Mouse (Mus musculus) embryonic facial prominence, embryonic 15.5 days (tissue): ENCODE results near the gene Gm49395. TPM values are rescaled to one million over a fixed set of nuclear protein-coding genes. Genes with fewer than 3 reads are reported as not detected.

Source experiments
- ATAC-seq: fragments of 200-750 bp; cut with Nextera tagmentation; 2 replicates; pipeline ENCODE4 v1.8.0; 2017; ENCODE audit warnings: low read depth, moderate TSS enrichment; ENCODE audit not compliant: insufficient number of reproducible peaks, low FRiP score, low TSS enrichment
- H3K27ac ChIP-seq: fragments of 300-500 bp; sonication (generic); replicated peaks from 2 replicates; pipeline ENCODE4 v1.5.1; 2015; ENCODE audit warnings: mild to moderate bottlenecking, inconsistent platforms
- H3K27me3 ChIP-seq: fragments of 300-500 bp; sonication (generic); 2 replicates; pipeline ENCODE4 v1.6.1; 2015; ENCODE audit warnings: inconsistent platforms
- H3K36me3 ChIP-seq: fragments of 300-500 bp; sonication (generic); 2 replicates; pipeline ENCODE4 v1.6.1; 2015; ENCODE audit warnings: mild to moderate bottlenecking, inconsistent platforms
- H3K4me1 ChIP-seq: fragments of 300-500 bp; sonication (generic); 2 replicates; pipeline ENCODE4 v1.6.1; 2015; ENCODE audit warnings: inconsistent platforms
- H3K4me2 ChIP-seq: fragments of 300-500 bp; sonication (generic); replicated peaks from 2 replicates; pipeline ENCODE4 v1.6.1; 2015; ENCODE audit warnings: mild to moderate bottlenecking, inconsistent platforms
- H3K4me3 ChIP-seq: fragments of 300-500 bp; sonication (generic); replicated peaks from 2 replicates; pipeline ENCODE4 v1.5.1; 2015; ENCODE audit warnings: mild to moderate bottlenecking, inconsistent platforms
- H3K9ac ChIP-seq: fragments of 300-500 bp; sonication (generic); 2 replicates; pipeline ENCODE4 v1.6.1; 2015; ENCODE audit warnings: inconsistent platforms
- H3K9me3 ChIP-seq: fragments of 300-500 bp; sonication (generic); replicated peaks from 2 replicates; pipeline ENCODE4 v1.6.1; 2016; ENCODE audit warnings: inconsistent platforms
- whole genome bisulfite sequencing: fragments of 180-500 bp; shearing (Covaris S2); methylation state at CpG from one replicate; pipeline ENCODE4 v1.1.7; 2015; 5-methylcytosine and 5-hydroxymethylcytosine counted together
- polyA plus RNA-seq: library from polyadenylated mRNA; unstranded; fragments of >200 nt; fragmentation: Nextera tagmentation; extraction: Ambion mirVana; gene quantifications from 2 replicates; pipeline ENCODE4 v1.2.1, GENCODE M21; 2015

Gene Gm49395
- polyA plus RNA-seq, 1 experiment from 2014 or later = 5.0 TPM

DNA sequence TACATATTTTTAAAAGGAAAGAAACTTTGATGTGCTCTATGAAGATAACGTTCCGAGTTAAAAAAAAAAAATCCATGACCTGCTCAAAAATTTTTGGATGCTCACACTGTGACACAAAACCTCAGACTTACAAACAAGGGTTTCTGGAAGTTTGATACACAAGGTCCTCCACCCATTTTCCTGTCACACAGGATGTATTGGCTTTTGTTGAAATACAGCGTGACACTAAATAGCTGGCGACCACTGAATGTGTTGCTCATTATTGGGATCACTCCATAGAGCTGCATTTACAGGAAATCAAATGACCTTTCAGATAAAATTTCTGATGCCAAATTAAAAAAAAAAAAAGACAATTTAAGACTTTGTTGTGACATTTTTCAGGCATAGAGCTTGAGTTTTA, 23.4 kb upstream of the Gm49395 start:
- Histone ChIP-seq H3K9ac (no peak overlapping the region), H3K4me3 (no peak overlapping the region), H3K4me2 (no peak overlapping the region), H3K4me1 (no peaks in the 10 kb centered on the region), H3K27ac (no peak overlapping the region), H3K27me3 (no peaks in the 10 kb centered on the region), H3K9me3 (no peaks in the 10 kb centered on the region), H3K36me3 (no peaks in the 10 kb centered on the region)
- 80% methylated on average over 4 of the region's 4 CpGs for WGBS
- no peak for ATAC-seq

DNA sequence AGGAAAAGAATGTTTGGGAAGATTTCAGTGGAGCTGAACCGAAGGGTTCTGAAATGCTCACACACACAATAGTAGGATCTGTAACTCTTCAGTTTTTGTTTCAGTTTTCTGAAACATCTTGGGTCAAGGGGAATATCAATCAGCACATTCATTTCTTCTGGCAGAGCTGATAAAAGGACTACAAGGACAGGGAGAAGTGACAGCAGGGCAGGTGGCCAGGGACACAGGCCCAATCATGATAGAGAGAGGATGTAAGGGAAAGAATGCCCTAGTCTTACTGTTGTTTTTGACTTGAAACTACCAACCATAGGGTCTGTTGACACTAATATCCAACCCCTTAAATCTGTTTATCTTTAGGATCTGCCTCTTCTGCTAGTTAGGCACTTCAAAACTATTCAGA, 22.8 kb upstream of the Gm49395 start:
- no peak for ATAC-seq
- Histone ChIP-seq H3K4me1 (no peaks in the 10 kb centered on the region), H3K27ac (no peak overlapping the region), H3K36me3 (no peaks in the 10 kb centered on the region), H3K27me3 (no peaks in the 10 kb centered on the region), H3K9me3 (no peaks in the 10 kb centered on the region), H3K9ac (no peak overlapping the region), H3K4me3 (no peak overlapping the region), H3K4me2 (no peak overlapping the region)
- 89% methylated on average over 1 of the region's 1 CpGs for WGBS

DNA sequence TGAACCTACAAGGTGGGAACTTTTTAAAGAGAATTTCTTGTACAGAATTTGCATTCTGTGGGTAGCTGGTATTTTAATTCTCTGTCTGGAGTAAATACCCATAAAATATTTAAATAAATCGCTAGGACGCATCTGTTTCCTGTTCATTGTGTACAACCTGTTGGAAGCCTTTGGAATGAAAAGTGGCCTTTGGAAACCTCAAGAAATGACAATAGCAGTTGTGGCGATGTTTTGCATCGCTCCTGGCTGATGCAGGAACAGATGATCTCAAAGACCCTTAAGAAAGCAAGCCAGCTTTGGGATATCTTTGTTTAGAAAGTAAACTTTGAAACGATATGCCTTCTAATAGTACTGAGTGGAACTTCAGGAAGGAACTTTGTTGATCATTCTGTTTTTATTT, 17.0 kb upstream of the Gm49395 start:
- no peak overlapping the region for H3K4me2 ChIP-seq
- H3K9ac ChIP-seq = no peak overlapping the region
- ATAC-seq = no peak
- 57% methylated on average over 5 of the region's 5 CpGs for WGBS
- no peaks in the 10 kb centered on the region for H3K27me3 ChIP-seq
- no peak overlapping the region for H3K4me3 ChIP-seq
- H3K4me1 ChIP-seq = no peaks in the 10 kb centered on the region
- H3K36me3 ChIP-seq = no peaks in the 10 kb centered on the region
- H3K27ac ChIP-seq = no peak overlapping the region
- H3K9me3 ChIP-seq = no peaks in the 10 kb centered on the region

DNA sequence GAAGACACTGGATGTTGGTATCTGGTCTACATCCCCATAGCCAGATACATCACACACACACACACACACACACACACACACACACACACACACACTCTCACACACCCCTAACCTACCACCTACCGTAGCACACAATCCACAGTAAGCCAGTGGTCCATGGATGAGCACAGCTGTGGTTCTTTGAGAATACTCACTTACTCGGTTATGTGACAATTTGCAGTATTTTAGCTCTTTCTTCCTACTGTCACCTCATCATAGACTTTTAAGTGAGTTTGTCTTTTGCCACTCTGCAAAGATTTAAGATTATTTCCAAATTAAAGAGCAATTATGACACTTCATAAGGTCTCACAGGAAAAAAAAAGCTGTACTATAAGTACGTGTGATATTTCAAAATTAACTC, 16.5 kb upstream of the Gm49395 start:
- no peak overlapping the region for H3K27ac ChIP-seq
- 79% methylated on average over 3 of the region's 3 CpGs for WGBS
- H3K27me3 ChIP-seq = no peaks in the 10 kb centered on the region
- H3K4me2 ChIP-seq = no peak overlapping the region
- no peak overlapping the region for H3K4me3 ChIP-seq
- ATAC-seq = no peak
- H3K4me1 ChIP-seq = no peaks in the 10 kb centered on the region
- H3K9ac ChIP-seq = no peak overlapping the region
- no peaks in the 10 kb centered on the region for H3K36me3 ChIP-seq
- no peaks in the 10 kb centered on the region for H3K9me3 ChIP-seq

DNA sequence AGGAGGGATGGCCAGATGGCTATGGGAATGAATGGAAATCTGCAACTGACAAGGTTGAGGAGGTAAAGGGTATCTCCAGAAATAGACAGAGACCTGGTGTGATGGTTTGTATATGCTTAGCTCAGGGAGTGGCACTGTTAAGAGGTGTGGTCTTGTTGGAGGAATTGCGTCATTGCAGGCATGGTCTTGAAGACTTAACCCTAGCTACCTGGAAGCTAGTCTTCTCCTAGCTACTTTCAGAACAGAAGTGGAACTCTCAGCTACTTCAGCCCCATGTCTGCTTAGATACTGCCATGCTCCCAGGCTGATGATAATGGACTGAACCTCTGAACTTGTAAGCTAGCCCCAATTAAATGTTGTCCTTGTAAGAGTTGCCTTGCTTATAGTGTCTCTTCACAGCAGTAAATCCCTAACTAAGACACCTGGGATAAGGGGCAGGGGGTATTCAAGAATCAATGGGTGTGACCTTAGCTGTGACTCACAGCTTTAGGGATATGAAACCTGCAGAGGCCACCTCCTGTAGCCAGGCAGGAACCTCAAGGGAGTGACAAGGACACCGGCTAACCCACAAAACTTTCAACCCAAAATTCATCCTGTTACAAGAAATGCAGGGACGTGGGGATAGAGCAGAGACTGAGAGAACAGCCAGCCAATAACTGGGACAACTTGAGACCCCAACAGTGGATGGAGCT, 15.4 kb upstream of the Gm49395 start:
- no peaks in the 10 kb centered on the region for H3K4me1 ChIP-seq
- 79% methylated on average over 3 of the region's 3 CpGs for WGBS
- ATAC-seq = no peak

GRCm38 (mm10) chr13:115109628-115110027, 7.9 kb upstream of the Gm49395 start:
- ATAC-seq = no peak
- H3K4me2 ChIP-seq = no peak overlapping the region
- H3K27me3 ChIP-seq = no peaks in the 10 kb centered on the region
- H3K9ac ChIP-seq = no peak overlapping the region
- no peaks in the 10 kb centered on the region for H3K36me3 ChIP-seq
- H3K9me3 ChIP-seq = no peaks in the 10 kb centered on the region
- H3K4me1 ChIP-seq = no peaks in the 10 kb centered on the region
- 62% methylated on average over 4 of the region's 4 CpGs for WGBS
- H3K27ac ChIP-seq = no peak overlapping the region
- H3K4me3 ChIP-seq = no peak overlapping the region

More for the DNA sequence above, 15.4 kb upstream of the Gm49395 start:
- H3K4me3 ChIP-seq = no peak overlapping the region
- H3K9me3 ChIP-seq = no peaks in the 10 kb centered on the region
- H3K9ac ChIP-seq = no peak overlapping the region
- H3K36me3 ChIP-seq = no peaks in the 10 kb centered on the region
- no peak overlapping the region for H3K4me2 ChIP-seq
- H3K27ac ChIP-seq = no peak overlapping the region
- H3K27me3 ChIP-seq = no peaks in the 10 kb centered on the region

DNA sequence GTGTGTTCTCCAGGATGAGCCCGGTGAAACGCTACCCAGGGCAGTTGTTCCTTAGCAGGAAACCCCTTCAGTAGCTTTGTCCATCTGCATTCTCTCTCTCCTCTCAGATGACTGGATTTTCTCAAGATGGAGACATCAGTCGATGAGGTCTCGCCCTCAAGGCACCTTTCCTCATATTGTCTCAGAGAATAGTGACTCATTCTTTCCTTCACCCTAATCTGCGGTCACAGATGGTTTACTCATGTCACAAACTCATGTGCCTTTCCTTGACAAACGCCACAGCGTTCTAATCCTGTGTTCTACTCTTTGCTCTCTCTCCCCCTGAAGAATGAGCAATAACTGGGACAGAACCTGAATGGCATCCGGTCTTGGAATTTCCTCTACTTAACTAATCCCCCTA, 5.7 kb upstream of the Gm49395 start:
- ATAC-seq = no peak
- 71% methylated on average over 8 of the region's 8 CpGs for WGBS
- Histone ChIP-seq H3K9me3 (no peaks in the 10 kb centered on the region), H3K4me3 (no peak overlapping the region), H3K9ac (no peak overlapping the region), H3K27ac (no peak overlapping the region), H3K36me3 (no peaks in the 10 kb centered on the region), H3K4me1 (no peaks in the 10 kb centered on the region), H3K27me3 (no peaks in the 10 kb centered on the region), H3K4me2 (no peak overlapping the region)

DNA sequence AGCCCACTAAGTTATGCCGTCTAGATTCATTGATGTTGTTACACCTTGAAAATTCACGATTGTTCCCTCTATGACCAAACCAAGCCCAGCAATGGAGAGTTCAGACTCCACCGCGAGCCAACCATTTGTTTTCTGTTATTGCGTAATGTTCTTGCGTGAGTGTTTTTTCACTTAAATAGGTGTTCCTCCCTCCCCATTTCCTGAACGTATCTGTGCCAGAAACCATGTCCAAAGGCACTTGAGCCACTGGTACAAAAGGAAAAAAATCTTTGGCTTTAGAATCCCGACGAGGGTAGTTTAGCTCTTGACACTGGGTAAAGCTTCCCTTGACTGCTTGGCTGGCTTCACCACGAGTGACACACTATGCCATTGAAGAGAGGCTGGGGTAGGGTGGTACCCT, 4.5 kb upstream of the Gm49395 start:
- Histone ChIP-seq H3K9me3 (no peaks in the 10 kb centered on the region), H3K4me2 (no peak overlapping the region), H3K36me3 (no peaks in the 10 kb centered on the region), H3K27me3 (no peaks in the 10 kb centered on the region), H3K4me3 (no peak overlapping the region), H3K4me1 (peaks cover 5% of the 10 kb centered on the region; the same call in 1 of the 2 replicates), H3K27ac (no peak overlapping the region), H3K9ac (no peak overlapping the region)
- ATAC-seq = no peak
- WGBS = 67% methylated on average over 10 of the region's 10 CpGs

DNA sequence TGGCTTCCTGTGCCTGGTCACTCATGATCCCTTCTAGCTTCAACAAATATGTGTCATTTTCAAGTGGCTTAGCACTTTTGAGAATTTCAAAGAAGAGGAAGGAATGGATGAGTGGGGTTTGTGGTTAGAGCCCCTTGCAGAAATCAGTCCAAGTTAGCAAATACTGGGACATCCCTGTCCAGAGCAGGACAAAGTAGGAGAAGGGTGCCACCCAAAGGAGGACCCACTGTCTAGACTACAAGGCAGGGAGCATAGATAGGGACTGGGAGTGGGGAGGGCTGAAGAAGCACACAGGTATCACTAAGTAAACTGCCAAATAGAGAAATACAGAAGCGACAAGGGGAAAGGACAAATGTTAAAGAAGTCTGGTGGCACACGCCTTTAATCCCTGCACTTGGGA, 1.0 kb upstream of the Gm49395 start:
- H3K27ac ChIP-seq = no peak overlapping the region
- no peak overlapping the region for H3K4me2 ChIP-seq
- 81% methylated on average over 2 of the region's 2 CpGs for WGBS

GRCm38 (mm10) chr13:115100381-115101177, 1.1 kb downstream of the Gm49395 start:
- H3K4me3 ChIP-seq = peak overlapping the region; percentile 53
- peak overlapping the region; percentile 93 for H3K4me2 ChIP-seq
- H3K9me3 ChIP-seq = no peaks in the 10 kb centered on the region
- H3K27me3 ChIP-seq = no peaks in the 10 kb centered on the region
- 0 out of 2 replicates have a peak overlapping the region, but pooled peaks have one; percentile 40 for H3K27ac ChIP-seq
- H3K4me1 ChIP-seq = peaks cover 5% of the 10 kb centered on the region; the same call in 1 of the 2 replicates
- no peak for ATAC-seq
- H3K36me3 ChIP-seq = no peaks in the 10 kb centered on the region
- peak overlapping the region; percentile 39; the same call in 1 of the 2 replicates for H3K9ac ChIP-seq
- WGBS = 38% methylated on average over 11 of the region's 11 CpGs

More for the DNA sequence above, 1.0 kb upstream of the Gm49395 start:
- no peak overlapping the region for H3K9ac ChIP-seq
- H3K27me3 ChIP-seq = no peaks in the 10 kb centered on the region
- no peaks in the 10 kb centered on the region for H3K9me3 ChIP-seq
- peaks cover 5% of the 10 kb centered on the region; the same call in 1 of the 2 replicates for H3K4me1 ChIP-seq
- no peak for ATAC-seq
- no peak overlapping the region for H3K4me3 ChIP-seq
- H3K36me3 ChIP-seq = no peaks in the 10 kb centered on the region

DNA sequence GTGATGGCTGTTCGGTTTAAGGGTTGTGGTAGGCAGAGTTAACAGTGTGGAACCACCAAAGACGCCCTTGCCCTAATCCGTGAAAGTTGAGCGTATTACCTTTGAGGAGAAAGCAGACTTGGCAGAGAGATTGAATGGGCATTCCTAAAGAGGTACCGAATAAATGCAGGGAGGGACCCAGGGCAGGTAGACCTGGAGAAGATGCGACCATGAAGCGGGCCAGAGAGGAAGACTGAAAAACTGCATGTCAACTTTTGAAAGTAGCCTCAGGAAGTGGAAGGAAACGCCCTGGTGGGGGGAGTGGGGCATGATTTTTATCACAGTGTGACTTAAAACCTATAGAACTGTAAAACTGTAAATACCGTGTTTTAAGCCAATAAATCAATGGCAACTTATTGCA, 2.3 kb downstream of the Gm49395 start:
- H3K27ac ChIP-seq = no peak overlapping the region
- H3K9ac ChIP-seq = no peak overlapping the region
- 85% methylated on average over 9 of the region's 9 CpGs for WGBS
- ATAC-seq = no peak
- H3K36me3 ChIP-seq = no peaks in the 10 kb centered on the region
- H3K9me3 ChIP-seq = no peaks in the 10 kb centered on the region
- no peak overlapping the region for H3K4me3 ChIP-seq
- H3K27me3 ChIP-seq = no peaks in the 10 kb centered on the region
- no peak overlapping the region for H3K4me2 ChIP-seq
- peaks cover 5% of the 10 kb centered on the region; the same call in 1 of the 2 replicates for H3K4me1 ChIP-seq
